Mouse (Mus musculus) frontal cortex, postnatal 25 days (tissue): ENCODE data around the gene Foxj2.
A peak's percentile ranks its signal among the peaks of the same experiment; 100 is the strongest.

Source experiments
- DNase-seq, 2 experiments: peaks; one replicate each; pipeline ENCODE4 v3.0.0; 2022; ENCODE audit warnings: low spot score in 2 of 2

Foxj2 gene

DNA sequence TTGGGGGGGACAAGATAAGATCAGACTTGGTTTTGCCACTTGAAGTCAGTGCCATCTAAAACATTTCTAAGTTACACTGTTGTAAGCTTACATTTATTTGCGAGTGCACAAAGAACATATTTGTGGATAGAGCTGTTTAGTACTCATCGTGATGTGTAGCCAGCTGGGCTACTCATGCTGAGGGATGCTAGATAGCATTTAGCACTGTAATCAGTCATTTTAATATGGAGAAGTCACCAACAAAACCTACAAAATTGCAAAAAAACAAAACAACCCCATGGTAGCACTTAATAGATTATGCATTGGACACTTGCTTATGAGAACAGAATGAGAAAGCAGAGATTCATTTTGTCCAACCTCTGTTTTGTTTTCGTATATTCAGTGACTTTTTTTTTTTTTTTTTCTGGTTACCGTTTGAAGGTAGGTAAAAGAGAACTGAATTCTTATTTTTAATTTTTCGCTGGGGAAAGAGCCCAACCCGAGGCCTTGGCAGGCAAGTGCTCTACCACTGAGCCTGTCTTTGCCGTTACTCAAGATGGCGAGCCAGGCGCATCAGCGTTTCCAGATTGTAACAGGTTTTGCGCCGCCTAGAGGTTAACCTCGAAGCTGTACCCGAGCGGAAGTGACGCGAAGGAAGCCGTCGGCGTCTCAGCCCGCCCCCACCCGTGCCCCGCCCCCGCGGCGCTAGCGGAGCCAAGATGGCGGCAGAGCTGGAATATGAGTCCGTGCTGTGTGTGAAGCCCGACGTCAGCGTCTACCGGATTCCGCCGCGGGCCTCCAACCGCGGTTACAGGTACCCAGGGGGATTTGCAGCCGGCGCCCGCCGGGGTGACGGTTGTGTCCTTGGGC is 54.4 kb downstream of the Foxj2 start, which contains the start of gene Necap1:
Necap1 (plus strand) TSS at position 604 of the 849 bp plus-strand sequence.
- DNase-seq: peak; percentile 99

DNA sequence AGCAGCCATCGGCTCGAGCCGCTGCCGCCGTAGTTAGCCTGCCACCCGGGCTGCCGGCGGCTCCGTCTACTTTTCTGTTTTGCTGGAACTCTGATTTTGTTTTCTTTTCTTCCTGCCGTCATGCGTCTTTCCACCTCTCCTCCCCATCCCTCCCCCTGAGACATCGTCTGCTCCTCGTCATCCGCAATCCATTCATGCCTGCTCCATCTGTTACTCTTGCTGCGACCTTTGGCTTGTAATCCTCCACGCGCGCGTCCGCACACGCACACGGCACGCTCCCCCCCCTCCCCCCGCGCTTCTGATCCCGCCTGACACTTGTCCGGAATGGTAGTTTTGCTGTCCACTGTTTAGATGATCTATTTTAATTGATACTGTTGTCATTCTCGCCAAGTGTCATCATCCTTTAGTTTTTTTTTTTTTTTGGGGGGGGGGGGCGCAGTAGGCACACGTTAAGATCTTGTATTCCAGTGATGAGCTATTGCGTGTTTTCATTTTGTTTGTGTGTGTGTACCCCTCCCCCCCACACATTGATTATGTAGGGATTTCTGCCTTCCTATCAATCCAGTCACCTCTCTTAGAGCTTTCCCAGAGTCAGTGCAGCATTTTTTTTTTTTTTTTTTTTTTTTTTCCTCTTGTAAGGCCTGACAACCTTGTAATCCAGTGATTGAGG is 55.1 kb downstream of the Foxj2 start:
- DNase-seq: no peak

DNA sequence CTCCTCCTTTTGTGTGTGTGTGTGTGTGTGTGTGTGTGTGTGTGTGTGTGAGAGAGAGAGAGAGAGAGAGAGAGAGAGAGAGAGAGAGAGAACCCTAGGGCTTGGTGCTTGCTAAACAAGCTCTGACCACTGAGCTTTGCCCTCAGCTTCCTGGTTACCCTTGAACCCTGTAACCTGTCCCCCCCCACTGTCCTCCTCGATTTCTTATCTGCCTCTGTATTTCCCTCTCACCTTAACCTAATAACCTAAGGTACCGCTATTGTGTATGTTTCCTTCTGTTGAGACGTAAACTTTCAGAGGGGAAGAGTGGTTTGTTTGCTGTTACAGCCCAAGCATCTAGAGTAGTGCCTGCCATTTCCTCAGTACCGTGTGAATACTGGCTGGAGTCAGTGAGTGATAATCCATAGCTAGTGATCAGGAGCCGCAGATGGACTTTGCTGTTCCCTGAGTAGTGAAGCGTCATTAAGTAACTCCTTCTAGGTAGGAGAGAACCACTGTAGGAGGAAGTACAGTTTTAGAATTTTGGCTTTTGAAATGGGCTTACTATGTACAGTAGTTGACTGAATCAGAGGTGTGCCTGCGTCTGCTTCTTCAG is 59.5 kb downstream of the Foxj2 start:
- no peak for DNase-seq

GRCm38 (mm10) chr6:122879781-122880505 is 60.2 kb downstream of the Foxj2 start:
- no peak for DNase-seq

- DNase-seq: no peak
These were observed 61.6 kb downstream of the Foxj2 start for GRCm38 (mm10) chr6:122881287-122881686.

DNA sequence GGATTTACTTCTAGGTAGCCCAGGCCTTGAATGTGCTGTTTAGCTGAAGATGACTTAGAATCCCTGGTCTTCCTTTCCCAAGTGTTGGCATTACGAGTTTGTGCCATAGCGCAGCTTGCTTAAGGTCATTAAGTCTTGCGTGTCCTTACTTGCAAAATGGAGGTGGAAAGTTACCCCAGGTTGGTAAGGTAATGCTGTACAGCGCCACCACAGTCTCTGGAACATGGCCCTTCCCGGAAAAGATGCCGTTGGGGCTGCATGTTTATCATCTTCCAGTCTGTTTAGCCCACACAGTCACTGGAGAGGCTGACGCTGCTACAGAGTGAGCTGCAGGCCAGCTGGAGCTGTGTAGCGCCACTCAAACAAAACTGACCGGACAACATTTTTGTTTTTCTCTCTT is 63.9 kb downstream of the Foxj2 start:
- DNase-seq: no peak

GRCm38 (mm10) chr6:122889599-122889998 is 69.9 kb downstream of the Foxj2 start:
- DNase-seq: no peak

DNA sequence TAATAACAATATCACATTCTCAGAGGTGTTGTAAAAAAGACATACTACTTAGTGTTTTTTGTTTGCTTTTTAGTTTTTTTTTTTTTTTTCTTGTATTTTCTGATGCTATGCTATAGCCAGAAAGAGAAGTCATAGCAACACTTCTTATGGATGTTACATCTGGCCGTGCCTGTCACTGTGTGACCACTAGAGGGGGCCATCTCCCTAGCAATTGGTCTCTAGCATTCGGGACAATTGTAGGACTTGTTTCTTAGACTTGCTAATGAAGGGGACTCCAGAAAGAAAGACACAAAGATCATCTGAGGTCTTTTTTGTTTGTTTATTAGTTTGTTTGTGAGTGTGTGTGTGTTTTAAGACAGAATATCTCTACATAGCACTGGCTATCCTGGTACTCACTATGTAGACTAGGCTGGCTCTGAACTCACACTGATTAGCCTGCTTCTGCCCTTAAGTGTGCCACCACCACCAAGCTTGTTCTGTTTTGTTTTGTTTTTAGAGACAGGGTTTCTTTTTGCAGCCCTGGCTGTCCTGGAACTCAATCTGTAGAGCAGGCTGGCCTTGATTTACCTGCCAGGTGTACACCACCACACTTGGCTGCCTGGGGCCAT is 72.8 kb downstream of the Foxj2 start:
- DNase-seq: peak; percentile 44 to 66
